Mouse (Mus musculus): ENCODE measurements around the gene Otol1. TPM values are rescaled to one million over a fixed set of nuclear protein-coding genes. Genes with fewer than 3 reads are reported as not detected.

The Otol1 gene
- polyA plus RNA-seq, 1 experiment from 2014 or later: not detected

- no peaks in the 10 kb centered on the region for H3K36me3 ChIP-seq
- H3K9me3 ChIP-seq (replicated peaks): no peaks in the 10 kb centered on the region
- 52% methylated on average over 4 of the region's 4 CpGs for WGBS
- H3K27me3 ChIP-seq (replicated peaks): no peaks in the 10 kb centered on the region
- no peak overlapping the region for H3K9ac ChIP-seq (replicated peaks)
- ATAC-seq (ENCODE audit: low FRiP score): no peak
- H3K4me1 ChIP-seq: no peaks in the 10 kb centered on the region
- H3K4me2 ChIP-seq: no peak overlapping the region
- no peak overlapping the region for H3K27ac ChIP-seq (replicated peaks)
- H3K4me3 ChIP-seq (replicated peaks): no peak overlapping the region
Measured at GRCm38 (mm10) chr3:70035593-70035992, 28.2 kb downstream of the Otol1 start.

Other genes starting within 250 kb of the Otol1 start
- 1.8 and 12.7 TPM in 2 replicates for gene Sptssb, start 147.7 kb upstream of the Otol1 start, polyA plus RNA-seq (2015; fragmentation: Nextera tagmentation; extraction: Ambion mirVana)

All from neural tube, embryonic 15.5 days (tissue).